Mouse (Mus musculus) myocyte (in vitro differentiated cells): ENCODE measurements at regions not wholly inside any gene's neighbourhood (a gene's known extent, or its start where the extent isn't known, plus 50 kb on each side); places are given as distances from the start of the nearest gene placed in this dataset.

ENCODE experiments used
- H3K27me3 ChIP-seq: one replicate; pipeline ENCODE4 v1.6.1; 2011; ENCODE audit not compliant: control insufficient read depth, insufficient read depth, insufficient read length
- H3K36me3 ChIP-seq: one replicate; pipeline ENCODE4 v1.6.1; 2011; ENCODE audit not compliant: control insufficient read depth, insufficient read depth
- H3K4me2 ChIP-seq: one replicate; pipeline ENCODE4 v1.6.1; 2011; ENCODE audit warnings: low read depth, control low read depth
- H3K4me3 ChIP-seq: one replicate; pipeline ENCODE4 v1.5.1; 2011; ENCODE audit warnings: mild to moderate bottlenecking, control low read depth, moderate library complexity
- H3K79me2 ChIP-seq: one replicate; pipeline ENCODE4 v1.6.1; 2011; ENCODE audit not compliant: control insufficient read depth, insufficient read depth
- H3ac ChIP-seq: one replicate; pipeline ENCODE4 v1.6.1; 2011; ENCODE audit not compliant: control insufficient read depth, insufficient read length
- CEBPB ChIP-seq: IDR thresholded peaks from 2 replicates; pipeline ENCODE4 v1.6.1; 2011; ENCODE audit warnings: mild to moderate bottlenecking, moderate library complexity; ENCODE audit not compliant: poor library complexity, insufficient read depth, severe bottlenecking
- E2F4 ChIP-seq: IDR thresholded peaks from one replicate; pipeline ENCODE4 v1.6.1; 2011; ENCODE audit warnings: mild to moderate bottlenecking, control low read depth, moderate library complexity; ENCODE audit not compliant: insufficient read depth
- MAX ChIP-seq: IDR thresholded peaks from one replicate; pipeline ENCODE4 v1.6.1; 2011; ENCODE audit warnings: low read depth, mild to moderate bottlenecking, control low read depth
- MYOD1 ChIP-seq, 3 experiments: IDR thresholded peaks; one replicate each; pipeline ENCODE4 v1.6.1; 2011; ENCODE audit warnings: control low read depth in 2 of 3, low read depth in 2 of 3, mild to moderate bottlenecking in 2 of 3, moderate library complexity in 1 of 3; ENCODE audit not compliant: insufficient read length in 2 of 3, control insufficient read depth in 1 of 3
- MYOG ChIP-seq, 3 experiments: IDR thresholded peaks; one replicate each; pipeline ENCODE4 v1.6.1; 2011; ENCODE audit warnings: control low read depth in 2 of 3, low read depth in 2 of 3, mild to moderate bottlenecking in 2 of 3; ENCODE audit not compliant: insufficient read length in 2 of 3, control insufficient read depth in 1 of 3, insufficient read depth in 1 of 3
- POLR2A ChIP-seq: IDR thresholded peaks from one replicate; pipeline ENCODE4 v1.6.1; 2011; ENCODE audit warnings: low read depth, mild to moderate bottlenecking, control low read depth, moderate library complexity; ENCODE audit not compliant: insufficient read length
- POLR2AphosphoS2 ChIP-seq: IDR thresholded peaks from one replicate; pipeline ENCODE4 v1.6.1; 2011; ENCODE audit warnings: low read depth, control low read depth; ENCODE audit not compliant: insufficient read length
- REST ChIP-seq: IDR thresholded peaks from one replicate; pipeline ENCODE4 v1.6.1; 2011; ENCODE audit warnings: mild to moderate bottlenecking, control low read depth, moderate library complexity; ENCODE audit not compliant: insufficient read depth, insufficient read length
- SRF ChIP-seq: IDR thresholded peaks from one replicate; pipeline ENCODE4 v1.6.1; 2011; ENCODE audit warnings: low read depth; ENCODE audit not compliant: control insufficient read depth, insufficient read length
- TCF12 ChIP-seq: IDR thresholded peaks from one replicate; pipeline ENCODE4 v1.6.1; 2011; ENCODE audit warnings: mild to moderate bottlenecking, control low read depth; ENCODE audit not compliant: poor library complexity, insufficient read depth, severe bottlenecking
- TCF3 ChIP-seq: IDR thresholded peaks from one replicate; pipeline ENCODE4 v1.6.1; 2011; ENCODE audit warnings: low read depth, control low read depth; ENCODE audit not compliant: insufficient read length
- USF1 ChIP-seq: IDR thresholded peaks from one replicate; pipeline ENCODE4 v1.6.1; 2011; ENCODE audit warnings: low read depth, mild to moderate bottlenecking, control low read depth, moderate library complexity

GRCm38 (mm10) chr8:89785011-89785410, 563.1 kb downstream of the Tox3 start:
- Histone ChIP-seq H3ac (no peak overlapping the region), H3K27me3 (peaks cover 5% of the 10 kb centered on the region), H3K4me3 (no peak overlapping the region), H3K36me3 (no peaks in the 10 kb centered on the region), H3K4me2 (no peak overlapping the region), H3K79me2 (no peaks in the 10 kb centered on the region)
- TF ChIP-seq TCF12 = no peak
- TF ChIP-seq REST = no peak
- no peak for TF ChIP-seq POLR2A
- TF ChIP-seq MAX = no peak
- no peak for TF ChIP-seq USF1
- TF ChIP-seq CEBPB = no peak
- no peak for TF ChIP-seq MYOG (IDR thresholded peaks at IDR 0.05; ENCODE audit: control insufficient read depth in 1 of 3, insufficient read depth in 1 of 3, insufficient read length in 2 of 3, low read depth in 2 of 3)

- Histone ChIP-seq H3K4me2 (no peak overlapping the region), H3K79me2 (no peaks in the 10 kb centered on the region), H3K36me3 (no peaks in the 10 kb centered on the region), H3K4me3 (no peak overlapping the region), H3ac (no peak overlapping the region), H3K27me3 (peaks cover 5% of the 10 kb centered on the region)
- TF ChIP-seq E2F4 (no peak), CEBPB (no peak), SRF (no peak), TCF3 (no peak), MYOD1 (IDR thresholded peaks at IDR 0.05; ENCODE audit: control insufficient read depth in 1 of 3, insufficient read length in 2 of 3, low read depth in 2 of 3) (no peak), REST (no peak), USF1 (no peak)
Measured at GRCm38 (mm10) chr8:89783311-89783710, 564.8 kb downstream of the Tox3 start.

GRCm38 (mm10) chr8:89766387-89766786, 581.8 kb downstream of the Tox3 start:
- Histone ChIP-seq H3K4me2 (no peak overlapping the region), H3ac (no peak overlapping the region), H3K36me3 (no peaks in the 10 kb centered on the region), H3K4me3 (no peak overlapping the region), H3K79me2 (no peaks in the 10 kb centered on the region), H3K27me3 (no peaks in the 10 kb centered on the region)
- TF ChIP-seq MYOG (IDR thresholded peaks at IDR 0.05; ENCODE audit: control insufficient read depth in 1 of 3, insufficient read depth in 1 of 3, insufficient read length in 2 of 3, low read depth in 2 of 3) = no peak
- no peak for TF ChIP-seq TCF12
- TF ChIP-seq E2F4 = no peak
- no peak for TF ChIP-seq REST
- TF ChIP-seq POLR2AphosphoS2 = no peak
- TF ChIP-seq TCF3 = no peak
- TF ChIP-seq MAX = no peak
- TF ChIP-seq CEBPB = no peak
- no peak for TF ChIP-seq MYOD1 (IDR thresholded peaks at IDR 0.05; ENCODE audit: control insufficient read depth in 1 of 3, insufficient read length in 2 of 3, low read depth in 2 of 3)

GRCm38 (mm10) chr8:89759531-89759930, 588.6 kb downstream of the Tox3 start:
- Histone ChIP-seq H3ac (no peak overlapping the region), H3K36me3 (no peaks in the 10 kb centered on the region), H3K4me3 (no peak overlapping the region), H3K79me2 (no peaks in the 10 kb centered on the region), H3K27me3 (no peaks in the 10 kb centered on the region), H3K4me2 (no peak overlapping the region)
- no peak for TF ChIP-seq CEBPB
- no peak for TF ChIP-seq TCF3
- TF ChIP-seq MYOD1 (IDR thresholded peaks at IDR 0.05; ENCODE audit: control insufficient read depth in 1 of 3, insufficient read length in 2 of 3, low read depth in 2 of 3) = no peak
- TF ChIP-seq POLR2AphosphoS2 = no peak
- TF ChIP-seq POLR2A = no peak
- TF ChIP-seq MYOG (IDR thresholded peaks at IDR 0.05; ENCODE audit: control insufficient read depth in 1 of 3, insufficient read depth in 1 of 3, insufficient read length in 2 of 3, low read depth in 2 of 3) = no peak
- TF ChIP-seq USF1 = no peak
- no peak for TF ChIP-seq E2F4
- TF ChIP-seq REST = no peak
- no peak for TF ChIP-seq SRF
- TF ChIP-seq TCF12 = no peak

GRCm38 (mm10) chr8:89758695-89759094, 589.4 kb downstream of the Tox3 start:
- no peaks in the 10 kb centered on the region for H3K27me3 ChIP-seq
- H3ac ChIP-seq = no peak overlapping the region
- no peak for TF ChIP-seq TCF3
- TF ChIP-seq POLR2A = no peak
- TF ChIP-seq CEBPB = no peak
- TF ChIP-seq MYOG (IDR thresholded peaks at IDR 0.05; ENCODE audit: control insufficient read depth in 1 of 3, insufficient read depth in 1 of 3, insufficient read length in 2 of 3, low read depth in 2 of 3) = no peak
- no peaks in the 10 kb centered on the region for H3K79me2 ChIP-seq
- H3K4me2 ChIP-seq = no peak overlapping the region
- no peak overlapping the region for H3K4me3 ChIP-seq
- H3K36me3 ChIP-seq = no peaks in the 10 kb centered on the region

- H3K79me2 ChIP-seq = no peaks in the 10 kb centered on the region
- no peak overlapping the region for H3K4me2 ChIP-seq
- TF ChIP-seq MAX = no peak
- TF ChIP-seq USF1 = no peak
- no peak for TF ChIP-seq MYOG (IDR thresholded peaks at IDR 0.05; ENCODE audit: control insufficient read depth in 1 of 3, insufficient read depth in 1 of 3, insufficient read length in 2 of 3, low read depth in 2 of 3)
- TF ChIP-seq CEBPB = no peak
- TF ChIP-seq TCF3 = no peak
- TF ChIP-seq SRF = no peak
- TF ChIP-seq POLR2AphosphoS2 = no peak
- TF ChIP-seq REST = no peak
- TF ChIP-seq POLR2A = no peak
- TF ChIP-seq E2F4 = no peak
- TF ChIP-seq MYOD1 (IDR thresholded peaks at IDR 0.05; ENCODE audit: control insufficient read depth in 1 of 3, insufficient read length in 2 of 3, low read depth in 2 of 3) = no peak
- no peak for TF ChIP-seq TCF12
- H3K4me3 ChIP-seq = no peak overlapping the region
- H3ac ChIP-seq = no peak overlapping the region
- no peaks in the 10 kb centered on the region for H3K27me3 ChIP-seq
- H3K36me3 ChIP-seq = no peaks in the 10 kb centered on the region
Measured at GRCm38 (mm10) chr8:89755951-89756350, 592.2 kb downstream of the Tox3 start.
